Mouse (Mus musculus): ENCODE results near the gene 1700018B08Rik. TPM values are rescaled to one million over a fixed set of nuclear protein-coding genes. Genes with fewer than 3 reads are reported as not detected.
A peak's percentile ranks its signal among the peaks of the same experiment; 100 is the strongest.

1700018B08Rik gene
- 1.1 TPM in 1 of 2 replicates, not detected in the other for total RNA-seq (2014; rRNA removed)
- polyA plus RNA-seq (2015; fragmentation: Nextera tagmentation; extraction: Ambion mirVana) = not detected in 2 replicates

GRCm38 (mm10) chr8:121544276-121544785 lies at the start of gene 1700018B08Rik:
Gene 1700018B08Rik, minus strand, starts transcription at chr8:121544320.
- Histone ChIP-seq H3K9me3 (ENCODE audit: low read length) (no peaks in the 10 kb centered on the region), H3K27me3 (ENCODE audit: insufficient read depth, low read length) (no peaks in the 10 kb centered on the region), H3K4me3 (ENCODE audit: low read length) (no peak within 1 kb of the TSS), H3K9ac (replicated peaks; ENCODE audit: low read length) (no peak within 1 kb of the TSS), H3K4me1 (ENCODE audit: insufficient read depth, low read length) (0 out of 2 replicates have a peak, but pooled peaks cover 2% of the 10 kb centered on the region), H3K27ac (no peak within 1 kb of the TSS), H3K36me3 (ENCODE audit: insufficient read depth, low read length) (no peaks in the 10 kb centered on the region; the same call in 1 of the 2 replicates), H3K4me2 (ENCODE audit: low read depth, low read length) (no peak within 1 kb of the TSS)
- TF ChIP-seq CTCF (IDR thresholded peaks at IDR 0.05; ENCODE audit: low read depth) = no peak
- 87% methylated on average over 12 of the region's 12 CpGs for WGBS
- ATAC-seq (no peak), DNase-seq (ENCODE audit: low spot score) (no peak)

GRCm38 (mm10) chr8:121593293-121593692 lies 49.2 kb upstream of the 1700018B08Rik start:
- H3K9ac ChIP-seq (replicated peaks; ENCODE audit: low read length) = no peak overlapping the region
- no peak overlapping the region for H3K27ac ChIP-seq
- H3K9me3 ChIP-seq (ENCODE audit: low read length) = no peaks in the 10 kb centered on the region
- ATAC-seq = no peak
- H3K36me3 ChIP-seq (ENCODE audit: insufficient read depth, low read length) = peaks cover 21% of the 10 kb centered on the region
- no peak for TF ChIP-seq CTCF (IDR thresholded peaks at IDR 0.05; ENCODE audit: low read depth)
- no peak overlapping the region for H3K4me3 ChIP-seq (ENCODE audit: low read length)
- H3K4me1 ChIP-seq (ENCODE audit: insufficient read depth, low read length) = peaks cover 19% of the 10 kb centered on the region
- H3K4me2 ChIP-seq (ENCODE audit: low read depth, low read length) = no peak overlapping the region
- no peaks in the 10 kb centered on the region for H3K27me3 ChIP-seq (ENCODE audit: insufficient read depth, low read length)
- DNase-seq (ENCODE audit: low spot score) = no peak
- WGBS = 89% methylated on average over 5 of the region's 5 CpGs

- DNase-seq (ENCODE audit: low spot score) (peak; percentile 54), ATAC-seq (peak; percentile 12; the same call in 1 of the 2 replicates)
- Histone ChIP-seq H3K36me3 (ENCODE audit: insufficient read depth, low read length) (peaks cover 7% of the 10 kb centered on the region; the same call in 1 of the 2 replicates), H3K27ac (peak overlapping the region; percentile 91), H3K4me3 (ENCODE audit: low read length) (peak overlapping the region; percentile 83), H3K9ac (replicated peaks; ENCODE audit: low read length) (peak overlapping the region; percentile 91), H3K4me1 (ENCODE audit: insufficient read depth, low read length) (peaks cover 19% of the 10 kb centered on the region), H3K27me3 (ENCODE audit: insufficient read depth, low read length) (no peaks in the 10 kb centered on the region), H3K4me2 (ENCODE audit: low read depth, low read length) (peak overlapping the region; percentile 93), H3K9me3 (ENCODE audit: low read length) (no peaks in the 10 kb centered on the region)
- 17% methylated on average over 20 of the region's 20 CpGs for WGBS
- TF ChIP-seq CTCF (IDR thresholded peaks at IDR 0.05; ENCODE audit: low read depth) = peak; percentile 69
Observed at GRCm38 (mm10) chr8:121591178-121592066, 47.3 kb upstream of the 1700018B08Rik start.

GRCm38 (mm10) chr8:121590203-121591177 lies 46.4 kb upstream of the 1700018B08Rik start, which contains the start of gene Map1lc3b:
Gene Map1lc3b, plus strand, starts transcription at chr8:121590361.
- no peaks in the 10 kb centered on the region for H3K9me3 ChIP-seq (ENCODE audit: low read length)
- ATAC-seq = peak; percentile 89
- H3K27me3 ChIP-seq (ENCODE audit: insufficient read depth, low read length) = no peaks in the 10 kb centered on the region
- TF ChIP-seq CTCF (IDR thresholded peaks at IDR 0.05; ENCODE audit: low read depth) = no peak
- H3K4me1 ChIP-seq (ENCODE audit: insufficient read depth, low read length) = peaks cover 23% of the 10 kb centered on the region
- H3K36me3 ChIP-seq (ENCODE audit: insufficient read depth, low read length) = no peaks in the 10 kb centered on the region
- H3K4me3 ChIP-seq (ENCODE audit: low read length) = peak within 1 kb of the TSS; percentile 83
- DNase-seq (ENCODE audit: low spot score) = peak; percentile 99
- peak within 1 kb of the TSS; percentile 93 for H3K4me2 ChIP-seq (ENCODE audit: low read depth, low read length)
- peak within 1 kb of the TSS; percentile 91 for H3K27ac ChIP-seq
- peak within 1 kb of the TSS; percentile 91 for H3K9ac ChIP-seq (replicated peaks; ENCODE audit: low read length)
- WGBS = under 1% methylated on average over 93 of the region's 94 CpGs

GRCm38 (mm10) chr8:121589205-121589726 lies 45.1 kb upstream of the 1700018B08Rik start:
- no peak overlapping the region for H3K4me2 ChIP-seq (ENCODE audit: low read depth, low read length)
- 37% methylated on average over 2 of the region's 2 CpGs for WGBS

GRCm38 (mm10) chr8:121588750-121589149 lies 44.6 kb upstream of the 1700018B08Rik start:
- Histone ChIP-seq H3K36me3 (ENCODE audit: insufficient read depth, low read length) (no peaks in the 10 kb centered on the region), H3K27ac (no peak overlapping the region), H3K4me3 (ENCODE audit: low read length) (no peak overlapping the region), H3K9me3 (ENCODE audit: low read length) (no peaks in the 10 kb centered on the region), H3K4me2 (ENCODE audit: low read depth, low read length) (no peak overlapping the region), H3K4me1 (ENCODE audit: insufficient read depth, low read length) (peaks cover 23% of the 10 kb centered on the region), H3K9ac (replicated peaks; ENCODE audit: low read length) (no peak overlapping the region), H3K27me3 (ENCODE audit: insufficient read depth, low read length) (no peaks in the 10 kb centered on the region)
- ATAC-seq = no peak
- TF ChIP-seq CTCF (IDR thresholded peaks at IDR 0.05; ENCODE audit: low read depth) = no peak
- WGBS = 88% methylated on average over 4 of the region's 4 CpGs
- DNase-seq (ENCODE audit: low spot score) = no peak

More at GRCm38 (mm10) chr8:121589205-121589726, 45.1 kb upstream of the 1700018B08Rik start:
- no peak overlapping the region for H3K4me3 ChIP-seq (ENCODE audit: low read length)
- peak overlapping the region; percentile 91 for H3K27ac ChIP-seq
- H3K9ac ChIP-seq (replicated peaks; ENCODE audit: low read length) = no peak overlapping the region
- H3K27me3 ChIP-seq (ENCODE audit: insufficient read depth, low read length) = no peaks in the 10 kb centered on the region
- H3K36me3 ChIP-seq (ENCODE audit: insufficient read depth, low read length) = no peaks in the 10 kb centered on the region
- H3K9me3 ChIP-seq (ENCODE audit: low read length) = no peaks in the 10 kb centered on the region
- DNase-seq (ENCODE audit: low spot score) (no peak), ATAC-seq (no peak)
- TF ChIP-seq CTCF (IDR thresholded peaks at IDR 0.05; ENCODE audit: low read depth) = no peak
- H3K4me1 ChIP-seq (ENCODE audit: insufficient read depth, low read length) = peaks cover 23% of the 10 kb centered on the region
